Mouse (Mus musculus): ENCODE results near the gene Daam1. TPM values are rescaled to one million over a fixed set of nuclear protein-coding genes. Genes with fewer than 3 reads are reported as not detected.
A peak's percentile ranks its signal among the peaks of the same experiment; 100 is the strongest.

The Daam1 gene
- polyA plus RNA-seq, 1 experiment from 2014 or later: 15.3 TPM

DNA sequence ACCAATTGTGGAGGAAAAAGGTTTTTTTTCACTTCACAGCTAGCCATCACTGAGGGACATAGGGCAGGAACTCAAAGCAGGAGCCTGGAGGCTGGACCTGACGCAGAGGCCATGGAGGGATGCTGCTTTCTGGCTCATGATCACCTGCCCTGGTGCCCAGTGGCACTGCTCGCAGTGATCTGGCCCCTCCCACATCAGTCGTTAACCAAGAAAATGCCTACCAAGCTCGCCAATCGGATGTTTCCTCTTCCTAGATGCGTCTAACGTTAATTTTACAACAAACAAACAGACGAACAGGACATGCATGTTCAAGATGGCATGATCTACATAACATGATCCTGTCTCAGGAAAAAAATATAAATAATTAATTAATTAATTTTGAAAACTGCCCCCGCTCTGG is 17.6 kb upstream of the Daam1 start:
- H3K27ac ChIP-seq (ENCODE audit: low read depth): no peak overlapping the region
- TF ChIP-seq CTCF (IDR thresholded peaks at IDR 0.05; ENCODE audit: low read depth): no peak

GRCm38 (mm10) chr12:71813761-71814160 is 17.1 kb upstream of the Daam1 start:
- no peak for ATAC-seq (ENCODE audit: insufficient read depth)
- TF ChIP-seq CTCF (IDR thresholded peaks at IDR 0.05; ENCODE audit: low read depth): no peak
- no peaks in the 10 kb centered on the region for H3K27me3 ChIP-seq (ENCODE audit: insufficient read depth, low read length)
- peak; percentile 40 for DNase-seq
- H3K4me3 ChIP-seq (ENCODE audit: low read depth, low read length): no peak overlapping the region
- 19% methylated on average over 7 of the region's 7 CpGs for WGBS
- H3K4me2 ChIP-seq: no peak overlapping the region
- H3K9ac ChIP-seq: no peak overlapping the region
- no peaks in the 10 kb centered on the region for H3K36me3 ChIP-seq (ENCODE audit: insufficient read depth)
- H3K4me1 ChIP-seq (ENCODE audit: insufficient read depth): no peaks in the 10 kb centered on the region; the same call in 1 of the 2 replicates
- no peaks in the 10 kb centered on the region for H3K9me3 ChIP-seq (ENCODE audit: low read depth, low read length)
- no peak overlapping the region for H3K27ac ChIP-seq (ENCODE audit: low read depth)

More for the DNA sequence above, 17.6 kb upstream of the Daam1 start:
- Histone ChIP-seq H3K9ac (no peak overlapping the region), H3K4me3 (ENCODE audit: low read depth, low read length) (no peak overlapping the region), H3K27me3 (ENCODE audit: insufficient read depth, low read length) (no peaks in the 10 kb centered on the region), H3K9me3 (ENCODE audit: low read depth, low read length) (no peaks in the 10 kb centered on the region), H3K36me3 (ENCODE audit: insufficient read depth) (no peaks in the 10 kb centered on the region), H3K4me2 (no peak overlapping the region), H3K4me1 (ENCODE audit: insufficient read depth) (no peaks in the 10 kb centered on the region; the same call in 1 of the 2 replicates)
- ATAC-seq (ENCODE audit: insufficient read depth): no peak
- 84% methylated on average over 9 of the region's 9 CpGs for WGBS
- DNase-seq: no peak

DNA sequence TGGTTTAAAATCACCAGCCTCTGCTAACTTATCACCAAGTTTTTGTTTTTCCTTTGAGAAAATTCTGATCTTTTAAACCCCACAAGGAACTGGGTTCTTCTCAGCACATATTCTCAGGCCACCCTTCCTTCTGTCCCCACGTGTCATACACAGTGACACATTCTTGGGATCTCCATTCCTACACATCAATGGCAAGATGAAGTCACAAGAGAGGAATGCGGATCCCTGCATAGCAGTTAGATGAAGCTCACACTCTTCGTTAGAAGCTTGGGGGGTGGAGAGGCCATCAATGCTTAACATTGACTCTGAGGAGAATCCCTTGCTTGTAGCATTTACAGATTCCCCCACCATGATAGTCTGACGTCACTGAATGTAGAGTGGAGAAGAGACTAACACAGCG is 10.8 kb upstream of the Daam1 start:
- 64% methylated on average over 5 of the region's 5 CpGs for WGBS
- no peak for TF ChIP-seq CTCF (IDR thresholded peaks at IDR 0.05; ENCODE audit: low read depth)

DNA sequence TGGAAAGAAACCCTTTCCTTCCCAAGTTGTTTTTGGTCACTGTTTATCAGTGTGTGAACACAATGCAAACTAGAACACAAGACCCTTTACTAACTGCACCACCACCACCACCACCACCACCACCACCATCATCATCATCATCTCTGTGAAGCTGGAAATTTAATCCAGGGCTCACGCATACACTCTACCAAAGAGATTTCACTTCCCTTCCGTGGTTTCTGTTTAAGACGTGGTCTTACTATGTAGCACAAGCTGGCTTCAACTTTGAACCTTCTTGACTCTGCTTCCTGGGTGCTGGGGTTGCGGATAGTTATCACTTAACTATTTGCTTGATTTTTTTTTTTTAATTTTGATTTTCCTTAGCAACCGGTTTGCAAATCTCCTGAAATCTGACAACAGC is 9.6 kb upstream of the Daam1 start:
- Histone ChIP-seq H3K27me3 (ENCODE audit: insufficient read depth, low read length) (no peaks in the 10 kb centered on the region), H3K36me3 (ENCODE audit: insufficient read depth) (no peaks in the 10 kb centered on the region), H3K4me3 (ENCODE audit: low read depth, low read length) (no peak overlapping the region), H3K9me3 (ENCODE audit: low read depth, low read length) (no peaks in the 10 kb centered on the region), H3K4me1 (ENCODE audit: insufficient read depth) (peaks cover 5% of the 10 kb centered on the region; the same call in 1 of the 2 replicates), H3K27ac (ENCODE audit: low read depth) (no peak overlapping the region), H3K4me2 (no peak overlapping the region), H3K9ac (no peak overlapping the region)
- DNase-seq: no peak
- no peak for ATAC-seq (ENCODE audit: insufficient read depth)
- TF ChIP-seq CTCF (IDR thresholded peaks at IDR 0.05; ENCODE audit: low read depth): no peak
- WGBS: 86% methylated on average over 5 of the region's 5 CpGs

More for the DNA sequence above, 10.8 kb upstream of the Daam1 start:
- H3K4me3 ChIP-seq (ENCODE audit: low read depth, low read length): no peak overlapping the region
- no peaks in the 10 kb centered on the region for H3K27me3 ChIP-seq (ENCODE audit: insufficient read depth, low read length)
- H3K9me3 ChIP-seq (ENCODE audit: low read depth, low read length): no peaks in the 10 kb centered on the region
- no peaks in the 10 kb centered on the region for H3K36me3 ChIP-seq (ENCODE audit: insufficient read depth)
- DNase-seq (no peak), ATAC-seq (ENCODE audit: insufficient read depth) (no peak)
- no peak overlapping the region for H3K9ac ChIP-seq
- H3K4me1 ChIP-seq (ENCODE audit: insufficient read depth): peaks cover 5% of the 10 kb centered on the region; the same call in 1 of the 2 replicates
- no peak overlapping the region for H3K27ac ChIP-seq (ENCODE audit: low read depth)
- H3K4me2 ChIP-seq: no peak overlapping the region

DNA sequence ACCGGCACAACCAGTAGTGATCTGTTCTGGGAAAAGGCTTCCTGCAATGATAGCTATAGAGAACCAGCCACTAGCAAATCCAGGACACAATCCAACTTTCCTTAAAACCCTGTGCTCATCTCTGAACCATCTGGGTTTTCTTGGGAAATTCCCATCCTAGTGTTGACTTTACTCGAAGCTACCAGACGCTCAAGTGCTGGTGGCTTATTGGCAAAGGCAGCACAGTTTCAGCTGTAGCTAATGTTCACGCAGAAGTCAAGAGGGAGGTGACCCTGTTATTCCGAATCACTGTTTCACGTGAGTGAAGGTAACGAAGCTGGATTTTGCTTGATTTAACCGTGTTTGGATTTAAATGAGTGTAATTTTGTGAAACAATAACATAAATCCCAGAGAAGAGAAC is 9.1 kb upstream of the Daam1 start:
- no peak overlapping the region for H3K4me2 ChIP-seq
- H3K4me1 ChIP-seq (ENCODE audit: insufficient read depth): peaks cover 5% of the 10 kb centered on the region; the same call in 1 of the 2 replicates
- no peak overlapping the region for H3K4me3 ChIP-seq (ENCODE audit: low read depth, low read length)
- no peak for TF ChIP-seq CTCF (IDR thresholded peaks at IDR 0.05; ENCODE audit: low read depth)
- H3K27ac ChIP-seq (ENCODE audit: low read depth): no peak overlapping the region
- H3K36me3 ChIP-seq (ENCODE audit: insufficient read depth): no peaks in the 10 kb centered on the region
- no peaks in the 10 kb centered on the region for H3K27me3 ChIP-seq (ENCODE audit: insufficient read depth, low read length)
- no peaks in the 10 kb centered on the region for H3K9me3 ChIP-seq (ENCODE audit: low read depth, low read length)
- no peak overlapping the region for H3K9ac ChIP-seq
- ATAC-seq (ENCODE audit: insufficient read depth) (no peak), DNase-seq (no peak)
- WGBS: 57% methylated on average over 8 of the region's 8 CpGs

- H3K27me3 ChIP-seq (ENCODE audit: insufficient read depth, low read length): no peaks in the 10 kb centered on the region
- no peak overlapping the region for H3K9ac ChIP-seq
- no peak overlapping the region for H3K4me2 ChIP-seq
- H3K9me3 ChIP-seq (ENCODE audit: low read depth, low read length): no peaks in the 10 kb centered on the region
- no peak overlapping the region for H3K4me3 ChIP-seq (ENCODE audit: low read depth, low read length)
- no peaks in the 10 kb centered on the region for H3K36me3 ChIP-seq (ENCODE audit: insufficient read depth)
- no peak overlapping the region for H3K27ac ChIP-seq (ENCODE audit: low read depth)
- ATAC-seq (ENCODE audit: insufficient read depth) (no peak), DNase-seq (no peak)
- no peak for TF ChIP-seq CTCF (IDR thresholded peaks at IDR 0.05; ENCODE audit: low read depth)
- 79% methylated on average over 6 of the region's 6 CpGs for WGBS
- H3K4me1 ChIP-seq (ENCODE audit: insufficient read depth): peaks cover 5% of the 10 kb centered on the region; the same call in 1 of the 2 replicates
Measured at GRCm38 (mm10) chr12:71824927-71825326, 6.0 kb upstream of the Daam1 start.

DNA sequence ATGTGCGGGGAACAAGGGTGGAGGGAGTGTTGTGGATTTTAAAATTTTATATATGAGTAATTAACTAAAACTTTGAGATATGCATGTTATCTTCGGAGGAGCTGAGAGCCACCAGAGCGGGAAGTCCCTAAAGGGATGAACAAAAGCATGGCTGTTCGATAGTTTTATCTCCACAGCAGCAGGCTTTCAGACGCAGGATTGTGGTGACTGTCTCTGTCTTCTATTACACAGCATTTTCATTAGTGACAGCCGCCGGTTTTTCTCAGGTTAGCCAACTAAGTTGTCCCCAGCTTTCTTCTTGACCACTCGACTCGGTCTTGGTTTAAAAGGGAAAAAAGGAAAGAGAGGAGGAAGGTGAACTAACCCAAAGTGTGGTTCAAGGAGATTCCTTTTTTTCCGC is 739 bp upstream of the Daam1 start:
- TF ChIP-seq CTCF (IDR thresholded peaks at IDR 0.05; ENCODE audit: low read depth): no peak
- H3K9me3 ChIP-seq (ENCODE audit: low read depth, low read length): no peaks in the 10 kb centered on the region
- H3K27me3 ChIP-seq (ENCODE audit: insufficient read depth, low read length): no peaks in the 10 kb centered on the region
- H3K27ac ChIP-seq (ENCODE audit: low read depth): 0 out of 2 replicates have a peak overlapping the region, but pooled peaks have one; percentile 21
- H3K9ac ChIP-seq: peak overlapping the region; percentile 50
- ATAC-seq (ENCODE audit: insufficient read depth) (no peak), DNase-seq (no peak)
- H3K4me1 ChIP-seq (ENCODE audit: insufficient read depth): peaks cover 8% of the 10 kb centered on the region
- H3K4me3 ChIP-seq (ENCODE audit: low read depth, low read length): peak overlapping the region; percentile 88
- 11% methylated on average over 10 of the region's 10 CpGs for WGBS
- peak overlapping the region; percentile 55 for H3K4me2 ChIP-seq
- H3K36me3 ChIP-seq (ENCODE audit: insufficient read depth): no peaks in the 10 kb centered on the region

All from lung, embryonic 14.5 days (tissue).